Mouse (Mus musculus): Measurements from ENCODE around the gene Pi4k2a. TPM values are rescaled to one million over a fixed set of nuclear protein-coding genes. Genes with fewer than 3 reads are reported as not detected.
A peak's percentile ranks its signal among the peaks of the same experiment; 100 is the strongest.

The Pi4k2a gene
- polyA plus RNA-seq, 1 experiment from 2014 or later, result 14.5 TPM

DNA sequence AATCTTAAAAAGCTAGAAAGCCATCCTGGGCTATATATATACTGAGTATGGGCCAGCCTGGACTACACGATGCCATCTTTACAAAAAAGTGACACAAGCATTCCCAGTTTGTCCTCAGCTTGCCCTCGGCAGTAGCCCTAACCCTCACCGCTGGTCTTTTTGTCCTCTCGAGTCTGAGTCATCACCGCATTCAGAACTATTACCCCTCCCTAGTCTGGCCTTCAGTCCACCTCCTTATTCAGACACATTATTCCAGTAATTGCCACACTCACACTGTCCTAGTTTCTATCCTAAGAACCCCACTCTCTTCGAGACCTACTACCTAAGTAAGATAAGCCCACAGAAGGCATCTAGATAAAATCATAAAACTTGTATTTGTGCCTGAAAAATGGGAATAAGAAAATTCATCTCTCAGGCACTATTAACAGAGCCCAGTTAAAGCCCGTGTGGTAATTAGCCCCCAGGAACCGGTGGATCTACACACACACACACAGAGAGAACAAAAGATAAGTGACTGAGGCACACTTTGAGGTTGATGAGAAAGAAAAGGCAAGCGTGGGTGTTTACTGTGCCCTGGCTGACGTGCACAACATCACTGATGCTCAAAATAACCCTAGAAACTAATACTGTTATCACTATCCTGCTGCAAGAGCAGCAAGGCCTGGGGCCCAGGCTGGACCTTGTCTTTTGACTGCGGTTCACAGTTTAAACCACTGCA, 35.4 kb downstream of the Pi4k2a start:
- ATAC-seq (ENCODE audit: extremely low read depth, insufficient number of reproducible peaks, low FRiP score, low TSS enrichment), result no peak
- Histone ChIP-seq H3K4me3 (no peak overlapping the region), H3K9me3 (no peaks in the 10 kb centered on the region), H3K27ac (replicated peaks) (peak overlapping the region; percentile 46), H3K27me3 (replicated peaks) (no peaks in the 10 kb centered on the region), H3K36me3 (peaks cover 44% of the 10 kb centered on the region), H3K9ac (0 out of 2 replicates have a peak overlapping the region, but pooled peaks have one; percentile 0), H3K4me2 (peak overlapping the region; percentile 10; the same call in 1 of the 2 replicates), H3K4me1 (peaks cover 58% of the 10 kb centered on the region)
- 62% methylated on average over 11 of the region's 11 CpGs for WGBS

DNA sequence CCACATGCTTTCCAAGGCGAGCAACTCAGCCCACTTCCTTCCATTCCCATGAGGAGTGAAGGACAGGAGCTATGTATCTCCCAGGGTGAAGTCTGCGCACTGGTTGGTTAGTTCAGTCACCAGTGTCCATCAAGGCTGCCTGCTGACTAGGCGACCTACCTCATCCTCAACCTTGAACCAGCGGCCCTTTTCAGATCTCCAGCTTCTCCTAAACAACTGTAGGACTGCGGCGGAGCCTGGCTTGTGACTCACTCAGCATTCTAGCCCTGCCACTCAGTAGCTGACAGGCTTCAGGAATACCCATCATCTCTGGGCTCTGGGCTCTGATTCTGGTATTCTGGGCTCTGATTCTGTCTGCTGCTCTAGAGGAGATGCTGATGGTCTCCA, 35.9 kb downstream of the Pi4k2a start:
- 0 out of 2 replicates have a peak overlapping the region, but pooled peaks have one; percentile 0 for H3K9ac ChIP-seq
- H3K4me1 ChIP-seq, result peaks cover 58% of the 10 kb centered on the region
- WGBS, result 83% methylated on average over 6 of the region's 6 CpGs
- ATAC-seq (ENCODE audit: extremely low read depth, insufficient number of reproducible peaks, low FRiP score, low TSS enrichment), result no peak
- peaks cover 39% of the 10 kb centered on the region for H3K36me3 ChIP-seq
- no peaks in the 10 kb centered on the region for H3K9me3 ChIP-seq
- H3K27ac ChIP-seq (replicated peaks), result peak overlapping the region; percentile 46
- H3K4me2 ChIP-seq, result peak overlapping the region; percentile 10; the same call in 1 of the 2 replicates
- no peaks in the 10 kb centered on the region for H3K27me3 ChIP-seq (replicated peaks)
- H3K4me3 ChIP-seq, result no peak overlapping the region

DNA sequence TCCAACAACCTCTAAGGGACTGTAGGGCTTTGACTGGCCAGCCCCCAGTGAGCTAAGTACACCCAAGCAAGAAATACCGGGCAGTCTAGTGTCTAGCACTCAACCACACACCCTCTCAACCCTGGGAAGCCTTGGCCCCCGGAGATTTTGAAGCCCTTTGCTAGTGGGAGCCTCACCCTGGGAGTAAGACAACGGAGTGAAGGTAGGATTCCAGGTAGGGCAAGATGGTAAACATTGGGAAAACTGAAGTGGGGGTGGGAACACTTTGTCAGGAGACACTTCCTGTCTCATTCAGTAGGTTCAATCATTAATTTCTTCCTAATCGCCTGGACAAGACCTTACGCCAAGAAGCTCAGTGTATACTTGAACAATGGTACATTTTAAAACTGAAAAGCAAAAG, 36.8 kb downstream of the Pi4k2a start:
- H3K4me1 ChIP-seq, result peaks cover 58% of the 10 kb centered on the region
- peak overlapping the region; percentile 96 for H3K4me2 ChIP-seq
- H3K9me3 ChIP-seq, result no peaks in the 10 kb centered on the region
- ATAC-seq (ENCODE audit: extremely low read depth, insufficient number of reproducible peaks, low FRiP score, low TSS enrichment), result no peak
- no peak overlapping the region for H3K9ac ChIP-seq
- H3K27me3 ChIP-seq (replicated peaks), result no peaks in the 10 kb centered on the region
- no peak overlapping the region for H3K27ac ChIP-seq (replicated peaks)
- H3K36me3 ChIP-seq, result peaks cover 31% of the 10 kb centered on the region
- H3K4me3 ChIP-seq, result no peak overlapping the region
- WGBS, result 84% methylated on average over 5 of the region's 5 CpGs

DNA sequence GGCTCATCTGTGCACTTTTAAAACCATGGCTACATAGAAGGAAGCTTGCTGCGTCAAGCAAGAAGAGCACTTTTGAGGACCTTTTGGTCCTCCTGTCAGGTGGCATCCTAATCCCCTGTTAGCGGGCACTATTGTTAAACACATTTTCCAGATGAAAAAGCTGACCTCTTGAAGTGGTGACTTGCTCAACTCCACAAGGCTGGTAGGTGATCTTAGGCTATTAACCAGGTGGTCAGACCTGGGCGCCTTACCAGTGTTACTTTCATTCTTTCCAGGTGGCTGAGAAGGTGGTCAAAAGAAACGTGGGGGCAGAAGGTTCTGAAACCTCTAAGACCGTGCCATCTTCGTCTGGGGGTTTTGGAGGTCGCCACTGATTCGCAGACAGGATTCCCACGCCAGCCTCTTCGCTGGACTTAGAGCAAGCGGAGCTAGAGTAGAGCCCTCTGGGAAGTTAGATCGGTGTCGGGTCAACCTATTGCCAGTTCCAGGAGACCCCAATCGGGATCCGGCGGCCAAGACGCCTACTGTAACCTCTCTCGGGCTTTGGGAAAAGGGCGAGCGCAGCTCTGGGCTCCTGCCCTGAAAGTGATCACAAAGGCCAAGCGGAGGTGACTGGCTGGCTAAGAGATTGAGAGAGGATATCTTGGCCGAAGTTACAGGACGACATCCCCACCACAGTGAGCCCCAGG, 37.9 kb downstream of the Pi4k2a start:
- peak overlapping the region; percentile 79 for H3K27ac ChIP-seq (replicated peaks)
- ATAC-seq (ENCODE audit: extremely low read depth, insufficient number of reproducible peaks, low FRiP score, low TSS enrichment), result no peak
- 5% methylated on average over 23 of the region's 23 CpGs for WGBS

DNA sequence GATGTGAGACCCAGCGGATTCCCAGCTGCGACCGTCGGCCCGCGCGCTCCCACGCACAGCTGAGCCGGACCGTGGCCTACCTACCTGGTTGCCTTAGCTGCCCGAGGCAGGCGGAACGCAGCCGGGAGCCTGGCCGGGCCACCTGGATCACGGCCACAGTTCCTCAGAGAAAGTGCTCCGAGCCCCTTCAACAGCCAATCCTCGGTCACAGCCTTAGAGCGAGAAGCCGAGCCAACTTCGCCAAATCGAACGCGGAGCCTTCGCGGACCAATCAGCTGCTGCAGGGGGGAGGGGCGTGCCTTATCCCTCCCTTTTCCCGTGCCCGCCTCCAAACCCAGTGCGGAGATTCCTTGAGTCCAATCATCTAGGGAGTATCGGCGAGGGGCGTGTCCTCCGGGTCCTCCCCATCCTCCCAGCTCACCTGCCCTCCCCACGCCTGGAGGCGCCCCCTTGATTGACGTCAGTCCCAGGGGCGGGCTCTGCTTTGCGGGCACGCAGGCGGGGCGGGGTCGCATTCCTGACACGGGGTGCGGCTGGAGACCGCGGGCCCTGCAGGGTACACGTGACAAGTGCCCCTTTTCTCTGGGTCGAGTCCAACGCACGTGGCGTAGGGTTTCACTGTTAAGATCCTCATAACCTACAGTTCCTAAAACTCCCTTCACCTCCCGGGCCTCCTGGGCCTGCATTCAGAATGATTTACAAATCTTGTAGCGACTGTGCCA, 38.7 kb downstream of the Pi4k2a start, which contains the start of gene Avpi1:
TSS of gene Avpi1 (minus strand) at position 273 of the 722 bp plus-strand sequence.
- Histone ChIP-seq H3K9me3 (no peaks in the 10 kb centered on the region), H3K27me3 (replicated peaks) (no peaks in the 10 kb centered on the region), H3K4me1 (peaks cover 53% of the 10 kb centered on the region), H3K4me3 (peak within 1 kb of the TSS; percentile 63), H3K4me2 (peak within 1 kb of the TSS; percentile 96), H3K36me3 (peaks cover 12% of the 10 kb centered on the region), H3K27ac (replicated peaks) (peak within 1 kb of the TSS; percentile 92), H3K9ac (peak within 1 kb of the TSS; percentile 87)
- peak; percentile 97 for ATAC-seq (ENCODE audit: extremely low read depth, insufficient number of reproducible peaks, low FRiP score, low TSS enrichment)
- WGBS, result under 1% methylated on average over 54 of the region's 54 CpGs

More for the DNA sequence above, 37.9 kb downstream of the Pi4k2a start:
- H3K36me3 ChIP-seq, result peaks cover 20% of the 10 kb centered on the region
- peak overlapping the region; percentile 96 for H3K4me2 ChIP-seq
- peaks cover 58% of the 10 kb centered on the region for H3K4me1 ChIP-seq
- H3K4me3 ChIP-seq, result peak overlapping the region; percentile 63
- no peaks in the 10 kb centered on the region for H3K9me3 ChIP-seq
- H3K27me3 ChIP-seq (replicated peaks), result no peaks in the 10 kb centered on the region
- H3K9ac ChIP-seq, result peak overlapping the region; percentile 87

DNA sequence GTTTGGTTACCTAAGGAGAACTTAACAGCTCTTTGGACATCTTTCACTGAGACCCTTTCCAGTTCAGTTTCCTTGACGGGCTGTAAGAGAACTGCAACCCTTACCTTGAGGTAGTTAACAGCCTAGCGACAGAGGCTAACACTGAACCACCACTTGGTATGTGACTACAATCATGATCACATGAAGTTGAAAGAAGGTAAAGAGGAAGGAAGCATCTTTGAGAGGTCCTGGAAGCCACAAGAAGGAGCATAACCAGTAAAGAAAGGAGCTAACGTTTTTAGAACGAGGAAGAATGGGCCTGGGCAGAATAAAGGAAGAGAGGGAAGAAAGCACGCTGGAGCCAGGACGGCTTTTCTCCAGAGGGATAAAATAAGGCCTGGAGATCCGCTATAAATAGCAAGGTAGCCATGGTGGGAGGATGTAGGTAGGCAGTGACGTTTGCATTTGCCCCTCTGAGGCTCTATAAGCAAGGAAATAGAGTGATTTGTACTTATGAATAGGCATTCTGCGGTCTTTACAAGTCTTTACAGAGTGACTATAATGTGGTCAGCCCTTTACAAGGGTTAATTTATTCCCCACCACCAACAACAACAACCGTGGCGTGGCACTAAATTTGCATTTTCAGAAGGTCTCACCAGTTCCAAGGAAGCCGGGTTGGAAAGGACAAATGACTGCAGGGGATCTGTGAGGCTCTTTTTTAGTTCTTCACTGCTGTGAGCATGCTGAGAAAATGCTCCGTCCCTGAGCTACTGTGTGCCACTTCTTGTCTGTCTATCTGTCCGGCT, 39.4 kb downstream of the Pi4k2a start:
- peaks cover 5% of the 10 kb centered on the region for H3K36me3 ChIP-seq
- WGBS, result 32% methylated on average over 14 of the region's 14 CpGs
- no peaks in the 10 kb centered on the region for H3K27me3 ChIP-seq (replicated peaks)
- ATAC-seq (ENCODE audit: extremely low read depth, insufficient number of reproducible peaks, low FRiP score, low TSS enrichment), result no peak
- H3K9me3 ChIP-seq, result no peaks in the 10 kb centered on the region
- peak overlapping the region; percentile 69 for H3K9ac ChIP-seq
- H3K4me1 ChIP-seq, result peaks cover 50% of the 10 kb centered on the region
- peak overlapping the region; percentile 96 for H3K4me2 ChIP-seq
- peak overlapping the region; percentile 63 for H3K4me3 ChIP-seq
- peak overlapping the region; percentile 92 for H3K27ac ChIP-seq (replicated peaks)

DNA sequence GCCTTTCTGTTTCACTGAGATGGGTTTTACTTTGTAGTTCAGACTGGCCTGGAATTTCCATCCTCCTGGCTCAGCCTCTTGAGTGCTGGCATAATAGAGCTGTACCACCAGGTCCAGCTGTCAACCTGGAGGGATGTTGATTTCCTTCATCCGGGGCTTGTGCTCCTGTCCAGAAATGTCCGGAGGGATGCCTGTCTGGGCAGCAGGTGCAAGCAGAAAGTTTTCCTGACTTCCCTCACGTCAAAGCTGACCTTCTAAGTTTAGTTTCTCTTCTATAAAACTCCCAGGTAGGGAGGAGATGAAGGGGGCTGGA, 40.0 kb downstream of the Pi4k2a start:
- no peak overlapping the region for H3K4me2 ChIP-seq
- WGBS, result 65% methylated on average over 3 of the region's 3 CpGs
- no peak for ATAC-seq (ENCODE audit: extremely low read depth, insufficient number of reproducible peaks, low FRiP score, low TSS enrichment)
- no peaks in the 10 kb centered on the region for H3K27me3 ChIP-seq (replicated peaks)
- peak overlapping the region; percentile 92 for H3K27ac ChIP-seq (replicated peaks)
- H3K4me1 ChIP-seq, result peaks cover 45% of the 10 kb centered on the region
- no peaks in the 10 kb centered on the region for H3K9me3 ChIP-seq
- no peak overlapping the region for H3K4me3 ChIP-seq
- H3K9ac ChIP-seq, result no peak overlapping the region
- no peaks in the 10 kb centered on the region; the same call in 1 of the 2 replicates for H3K36me3 ChIP-seq

DNA sequence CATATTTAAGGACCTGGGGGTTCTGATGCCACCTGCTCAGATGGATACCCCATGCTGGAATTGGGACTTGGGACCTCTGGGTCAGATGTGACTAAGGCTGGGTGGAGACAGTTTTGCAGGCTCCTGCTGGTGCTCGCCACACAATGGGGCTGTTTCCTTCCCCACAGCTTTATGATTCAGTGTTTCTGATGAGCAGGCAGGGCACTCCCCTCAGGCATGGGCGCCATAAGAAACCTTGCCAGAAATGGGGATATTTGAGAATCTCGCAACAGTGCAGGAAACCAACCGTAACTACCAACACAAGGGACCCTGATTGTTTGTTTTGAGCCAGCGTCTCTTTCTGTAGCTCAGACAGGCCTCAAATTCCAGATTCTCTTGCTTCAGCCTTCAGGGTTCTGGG, 40.8 kb downstream of the Pi4k2a start:
- no peaks in the 10 kb centered on the region for H3K9me3 ChIP-seq
- no peak overlapping the region for H3K4me2 ChIP-seq
- no peaks in the 10 kb centered on the region for H3K36me3 ChIP-seq
- no peak overlapping the region for H3K27ac ChIP-seq (replicated peaks)
- no peak overlapping the region for H3K9ac ChIP-seq
- H3K4me3 ChIP-seq, result no peak overlapping the region
- 0 out of 2 replicates have a peak, but pooled peaks cover 5% of the 10 kb centered on the region for H3K27me3 ChIP-seq (replicated peaks)
- WGBS, result 78% methylated on average over 5 of the region's 5 CpGs
- no peak for ATAC-seq (ENCODE audit: extremely low read depth, insufficient number of reproducible peaks, low FRiP score, low TSS enrichment)
- peaks cover 37% of the 10 kb centered on the region for H3K4me1 ChIP-seq

DNA sequence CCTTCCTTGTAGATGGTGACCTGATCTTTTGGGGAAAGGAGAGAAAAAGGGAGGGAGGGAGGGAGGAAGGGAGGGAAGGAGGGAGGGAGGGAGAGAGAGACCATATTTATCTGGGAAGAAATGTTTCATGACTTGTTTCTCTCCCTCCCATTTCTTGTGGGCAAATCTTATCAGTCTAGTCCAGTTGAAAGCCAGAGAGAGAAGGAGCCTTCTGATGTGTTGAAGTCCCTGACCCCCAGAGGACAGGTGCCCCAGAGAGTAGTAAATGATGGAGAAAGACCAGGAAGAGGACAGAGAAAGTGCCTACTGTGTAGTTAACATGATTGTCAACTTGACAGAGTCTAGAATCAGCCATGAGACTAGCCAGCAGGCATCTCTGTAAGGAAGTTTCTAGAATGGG, 44.8 kb downstream of the Pi4k2a start:
- ATAC-seq (ENCODE audit: extremely low read depth, insufficient number of reproducible peaks, low FRiP score, low TSS enrichment), result no peak
- H3K36me3 ChIP-seq, result no peaks in the 10 kb centered on the region
- H3K9me3 ChIP-seq, result no peaks in the 10 kb centered on the region
- H3K9ac ChIP-seq, result no peak overlapping the region
- no peak overlapping the region for H3K4me3 ChIP-seq
- H3K27me3 ChIP-seq (replicated peaks), result 0 out of 2 replicates have a peak, but pooled peaks cover 5% of the 10 kb centered on the region
- H3K27ac ChIP-seq (replicated peaks), result no peak overlapping the region
- H3K4me2 ChIP-seq, result no peak overlapping the region
- peaks cover 5% of the 10 kb centered on the region for H3K4me1 ChIP-seq

DNA sequence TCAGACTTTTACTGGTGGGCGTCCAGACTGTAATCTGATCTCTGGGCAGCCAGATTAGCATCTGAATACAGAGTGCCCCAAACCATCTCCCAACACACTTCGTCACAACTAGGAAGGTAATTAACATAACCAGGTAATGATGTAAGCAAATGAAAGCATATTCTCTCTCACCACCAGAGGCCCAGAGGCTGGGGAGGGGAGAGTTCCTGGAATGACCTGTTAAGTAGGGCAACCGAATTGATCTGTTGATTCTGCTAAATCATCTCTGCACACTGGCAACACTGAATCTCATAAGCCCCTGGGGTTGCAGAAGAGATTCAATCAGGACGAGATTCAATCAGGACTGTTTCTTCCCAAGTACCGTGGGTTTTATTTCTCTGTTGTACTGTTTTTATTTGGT, 45.9 kb downstream of the Pi4k2a start:
- WGBS, result 46% methylated on average over 5 of the region's 5 CpGs
- H3K4me2 ChIP-seq, result no peak overlapping the region
- H3K27ac ChIP-seq (replicated peaks), result no peak overlapping the region
- no peaks in the 10 kb centered on the region for H3K36me3 ChIP-seq
- no peaks in the 10 kb centered on the region for H3K9me3 ChIP-seq
- H3K4me1 ChIP-seq, result no peaks in the 10 kb centered on the region
- ATAC-seq (ENCODE audit: extremely low read depth, insufficient number of reproducible peaks, low FRiP score, low TSS enrichment), result no peak
- 0 out of 2 replicates have a peak, but pooled peaks cover 5% of the 10 kb centered on the region for H3K27me3 ChIP-seq (replicated peaks)
- H3K9ac ChIP-seq, result no peak overlapping the region
- H3K4me3 ChIP-seq, result no peak overlapping the region

All from heart, embryonic 13.5 days (tissue).